Mouse (Mus musculus): ENCODE results near the gene Nmt1.

Gene Nmt1

GRCm38 (mm10) chr11:103106386-103106785 is 78.4 kb downstream of the Nmt1 start:
- no peak for DNase-seq (ENCODE audit: low read depth, low spot score)

DNA sequence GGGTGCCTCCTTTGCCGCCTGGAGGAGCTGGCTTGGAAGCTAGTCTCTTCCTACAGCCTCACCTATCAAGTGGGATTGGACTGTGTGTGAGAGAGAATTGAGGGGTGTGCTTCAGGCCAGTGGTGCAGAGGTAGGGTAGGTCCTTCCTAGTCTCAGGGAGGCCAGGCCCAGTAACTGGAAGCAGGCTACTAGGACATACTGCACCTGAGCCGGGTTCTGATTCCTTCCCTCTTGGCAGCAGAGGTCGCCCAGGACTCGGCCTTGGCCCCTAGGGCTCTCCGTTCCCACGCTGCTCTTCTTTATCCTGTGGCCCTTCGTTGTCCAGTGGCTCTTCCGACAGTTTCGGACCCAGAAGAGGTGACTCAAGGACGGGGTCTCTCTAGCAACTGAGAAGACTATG is 83.3 kb downstream of the Nmt1 start:
- DNase-seq (ENCODE audit: low read depth, low spot score): no peak

DNA sequence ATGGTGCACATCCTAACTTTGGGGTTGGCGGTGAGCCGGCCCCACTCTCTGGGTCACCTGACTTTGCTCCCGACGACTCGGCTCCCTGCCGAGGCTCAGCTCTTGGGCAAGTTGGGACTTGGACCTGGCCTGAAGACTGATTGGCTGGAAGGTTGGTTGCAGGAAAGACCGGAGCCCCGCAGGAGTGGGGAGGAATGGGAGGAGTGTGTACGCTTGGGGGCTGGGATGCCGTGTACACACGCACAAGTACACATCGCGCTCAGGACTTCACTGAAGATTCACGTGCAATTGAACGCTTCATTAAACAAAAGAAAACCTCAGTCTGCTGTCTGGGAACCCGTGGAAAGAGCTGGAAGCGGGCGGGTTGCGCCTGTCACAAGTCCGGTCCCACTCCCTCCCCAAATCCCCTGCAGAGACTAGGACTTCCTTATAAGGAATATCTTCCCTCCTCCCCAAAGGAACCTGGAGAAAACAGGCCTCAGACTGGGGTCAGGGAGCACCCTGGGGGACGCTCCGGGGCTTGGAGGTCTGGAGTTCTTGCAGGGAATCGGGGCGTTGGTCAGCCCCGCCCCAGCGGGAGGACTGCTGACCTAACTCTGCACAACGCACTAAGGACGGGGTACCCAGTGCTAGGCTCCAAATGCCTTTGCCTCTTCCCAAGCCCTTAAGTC is 84.0 kb downstream of the Nmt1 start:
- DNase-seq (ENCODE audit: low read depth, low spot score): peak; percentile 71

- no peak for DNase-seq (ENCODE audit: low read depth, low spot score)
These were observed 84.5 kb downstream of the Nmt1 start for GRCm38 (mm10) chr11:103112552-103112912.

DNA sequence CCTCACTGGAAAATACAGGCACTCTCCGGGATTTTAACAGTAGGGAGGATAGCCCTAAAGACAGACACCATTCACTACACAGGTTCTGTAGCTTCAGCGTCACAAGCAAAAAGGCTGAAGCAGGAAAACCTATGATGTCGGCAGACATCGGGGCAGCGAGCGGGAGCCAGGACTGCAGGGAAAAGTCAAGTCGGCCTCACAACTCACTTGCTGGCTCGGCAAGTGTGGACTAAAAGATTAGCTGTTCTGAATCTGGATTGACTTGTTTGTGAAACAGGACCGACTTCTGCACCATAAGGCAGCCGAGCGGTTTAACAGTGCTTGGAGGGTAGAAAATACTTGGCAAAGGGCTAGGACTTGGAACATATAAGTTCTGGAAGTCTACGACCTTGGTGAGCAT is 85.0 kb downstream of the Nmt1 start:
- no peak for DNase-seq (ENCODE audit: low read depth, low spot score)

GRCm38 (mm10) chr11:103113771-103114170 is 85.8 kb downstream of the Nmt1 start:
- DNase-seq (ENCODE audit: low read depth, low spot score): no peak

- no peak for DNase-seq (ENCODE audit: low read depth, low spot score)
These were observed 86.4 kb downstream of the Nmt1 start for GRCm38 (mm10) chr11:103114270-103114943.

DNA sequence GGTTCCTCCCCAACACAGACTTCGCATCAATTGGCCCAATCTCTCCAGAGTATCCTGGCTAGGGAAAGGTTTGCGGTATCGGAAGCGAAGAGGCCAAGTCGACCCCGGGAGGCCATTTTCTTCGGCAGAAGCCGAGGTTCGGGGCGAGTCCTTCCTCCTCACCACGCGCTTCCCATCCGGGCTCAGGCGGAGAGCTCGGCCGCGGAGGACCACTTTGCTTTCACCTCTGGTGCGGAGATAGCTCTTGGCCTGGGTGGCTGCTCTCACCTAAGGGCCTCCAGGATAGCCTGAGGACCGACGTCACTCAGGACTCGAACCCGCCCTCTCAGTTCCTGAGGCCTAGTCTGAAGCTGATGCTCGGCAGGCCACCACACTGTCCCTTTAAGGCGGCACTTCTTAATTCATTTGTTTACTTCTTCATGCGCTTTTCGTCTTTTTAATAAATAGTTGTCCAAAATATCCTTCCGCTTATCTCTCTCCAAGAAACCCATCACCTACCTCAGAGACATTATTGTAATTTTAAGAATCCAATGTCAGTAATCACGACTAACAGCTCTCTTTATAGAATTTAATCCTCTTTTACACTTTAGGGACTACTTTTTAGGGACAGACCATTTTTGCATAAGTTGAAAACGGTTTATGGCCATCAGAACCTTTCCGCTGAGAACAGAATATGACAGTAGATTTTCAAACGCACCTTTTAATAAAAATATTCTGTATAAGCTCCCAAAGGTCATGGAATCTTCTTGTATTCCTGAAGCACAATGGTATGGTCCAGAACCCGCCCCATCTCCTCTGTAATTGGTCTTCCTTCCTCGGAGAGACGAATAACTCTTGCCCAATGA is 87.4 kb downstream of the Nmt1 start:
- DNase-seq (ENCODE audit: low read depth, low spot score): peak; percentile 73

GRCm38 (mm10) chr11:103116008-103116818 is 88.2 kb downstream of the Nmt1 start, which contains the start of gene Hexim1:
TSS of gene Hexim1 (plus strand) at chr11:103116231.
- DNase-seq (ENCODE audit: low read depth, low spot score): peak; percentile 100

- no peak for DNase-seq (ENCODE audit: low read depth, low spot score)
These were observed 89.1 kb downstream of the Nmt1 start for GRCm38 (mm10) chr11:103116959-103117590.

DNA sequence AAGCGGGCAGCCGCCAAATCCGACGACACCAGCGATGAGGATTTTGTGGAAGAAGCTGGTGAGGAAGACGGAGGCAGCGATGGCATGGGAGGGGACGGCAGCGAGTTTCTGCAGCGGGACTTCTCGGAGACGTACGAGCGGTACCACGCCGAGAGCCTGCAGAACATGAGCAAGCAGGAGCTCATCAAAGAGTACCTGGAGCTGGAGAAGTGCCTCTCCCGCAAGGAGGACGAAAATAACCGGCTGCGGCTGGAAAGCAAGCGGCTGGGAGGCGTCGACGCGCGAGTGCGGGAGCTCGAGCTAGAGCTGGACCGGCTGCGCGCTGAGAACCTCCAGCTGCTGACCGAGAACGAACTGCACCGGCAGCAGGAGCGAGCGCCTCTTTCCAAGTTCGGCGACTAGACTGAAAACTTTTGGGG is 89.6 kb downstream of the Nmt1 start:
- DNase-seq (ENCODE audit: low read depth, low spot score): no peak

Measured in WW6 (cell line).